8 mouse cellular contexts compared by ENCODE assay signal in genomic region chr16:14940898-14941297, GRCm38 (mm10). TPM values are rescaled to one million over a fixed set of nuclear protein-coding genes. Genes with fewer than 3 reads are reported as not detected.
A peak's percentile ranks its signal among the peaks of the same experiment; 100 is the strongest.
DNase-seq lines count a peak whose midpoint lies in the region; ATAC-seq and TF ChIP-seq lines count a peak whose summit lies in the region.

No protein-coding gene starts in this region.

- H3K27ac ChIP-seq in forebrain, embryonic 14.5 days (ENCODE audit: low read depth, low read length), result no peak overlapping the region
- no peak overlapping the region for H3K27ac ChIP-seq in forebrain, embryonic 10.5 days
- peak overlapping the region; percentile 68 for H3K27ac ChIP-seq in heart, embryonic 15.5 days
- H3K27ac ChIP-seq in midbrain, postnatal 0 days (ENCODE audit: low read depth, low read length), result no peak overlapping the region
- H3K27ac ChIP-seq in neural tube, embryonic 15.5 days (replicated peaks), result no peak overlapping the region

- H3K27me3 ChIP-seq in forebrain, embryonic 14.5 days (replicated peaks; ENCODE audit: control insufficient read depth, insufficient read depth, low read length), result no peaks in the 10 kb centered on the region
- H3K27me3 ChIP-seq in forebrain, embryonic 10.5 days (ENCODE audit: poor library complexity, severe bottlenecking), result no peaks in the 10 kb centered on the region
- peaks cover 5% of the 10 kb centered on the region; the same call in 1 of the 2 replicates for H3K27me3 ChIP-seq in heart, embryonic 15.5 days
- H3K27me3 ChIP-seq in midbrain, postnatal 0 days (ENCODE audit: insufficient read depth, low read length), result no peaks in the 10 kb centered on the region
- H3K27me3 ChIP-seq in neural tube, embryonic 15.5 days (replicated peaks), result no peaks in the 10 kb centered on the region

- H3K4me1 ChIP-seq in forebrain, embryonic 14.5 days (ENCODE audit: control insufficient read depth, insufficient read depth, low read length), result no peaks in the 10 kb centered on the region; the same call in 1 of the 2 replicates
- H3K4me1 ChIP-seq in forebrain, embryonic 10.5 days, result no peaks in the 10 kb centered on the region
- 0 out of 2 replicates have a peak, but pooled peaks cover 3% of the 10 kb centered on the region for H3K4me1 ChIP-seq in heart, embryonic 15.5 days (replicated peaks)
- H3K4me1 ChIP-seq in midbrain, postnatal 0 days (ENCODE audit: insufficient read depth, low read length), result no peaks in the 10 kb centered on the region
- no peaks in the 10 kb centered on the region for H3K4me1 ChIP-seq in neural tube, embryonic 15.5 days

- peak; percentile 71; the same call in 1 of the 2 replicates for ATAC-seq in forebrain, embryonic 14.5 days
- ATAC-seq in heart, embryonic 15.5 days (replicated peaks; ENCODE audit: insufficient number of reproducible peaks, insufficient read depth, low FRiP score, low read depth), result peak; percentile 45; the same call in 1 of the 2 replicates
- ATAC-seq in midbrain, postnatal 0 days (ENCODE audit: low FRiP score), result peak; percentile 39; the same call in 1 of the 2 replicates
- ATAC-seq in neural tube, embryonic 15.5 days (ENCODE audit: low FRiP score), result no peak
- ATAC-seq in erythroblast, adult 5-6 weeks (replicated peaks; ENCODE audit: low FRiP score, poor library complexity, severe bottlenecking), result no peak

- no peak for TF ChIP-seq CTCF in midbrain, postnatal 0 days (IDR thresholded peaks at IDR 0.05)

- no peaks in the 10 kb centered on the region for H3K36me3 ChIP-seq in forebrain, embryonic 14.5 days (ENCODE audit: control insufficient read depth, insufficient read depth, low read length)
- H3K36me3 ChIP-seq in forebrain, embryonic 10.5 days (replicated peaks), result no peaks in the 10 kb centered on the region
- no peaks in the 10 kb centered on the region for H3K36me3 ChIP-seq in heart, embryonic 15.5 days
- no peaks in the 10 kb centered on the region for H3K36me3 ChIP-seq in midbrain, postnatal 0 days (ENCODE audit: insufficient read depth, low read length)
- no peaks in the 10 kb centered on the region for H3K36me3 ChIP-seq in neural tube, embryonic 15.5 days

- no peak overlapping the region for H3K4me3 ChIP-seq in forebrain, embryonic 14.5 days (ENCODE audit: low read depth, low read length)
- H3K4me3 ChIP-seq in forebrain, embryonic 10.5 days, result no peak overlapping the region
- no peak overlapping the region for H3K4me3 ChIP-seq in heart, embryonic 15.5 days
- H3K4me3 ChIP-seq in midbrain, postnatal 0 days (ENCODE audit: low read depth, low read length), result no peak overlapping the region
- no peak overlapping the region for H3K4me3 ChIP-seq in neural tube, embryonic 15.5 days (replicated peaks)

- H3K9ac ChIP-seq in forebrain, embryonic 14.5 days (ENCODE audit: low read length), result no peak overlapping the region
- no peak overlapping the region for H3K9ac ChIP-seq in heart, embryonic 15.5 days
- no peak overlapping the region for H3K9ac ChIP-seq in midbrain, postnatal 0 days (replicated peaks; ENCODE audit: low read length, poor library complexity, severe bottlenecking)
- H3K9ac ChIP-seq in neural tube, embryonic 15.5 days (replicated peaks), result no peak overlapping the region

- WGBS in forebrain, embryonic 14.5 days, result 42% methylated on average over 3 of the region's 3 CpGs
- WGBS in forebrain, embryonic 10.5 days, result 88% methylated on average over 3 of the region's 3 CpGs
- WGBS in heart, embryonic 15.5 days, result 46% methylated on average over 3 of the region's 3 CpGs
- WGBS in midbrain, postnatal 0 days, result 57% methylated on average over 3 of the region's 3 CpGs
- 50% methylated on average over 3 of the region's 3 CpGs for WGBS in neural tube, embryonic 15.5 days

- H3K9me3 ChIP-seq in forebrain, embryonic 14.5 days (replicated peaks; ENCODE audit: control insufficient read depth, low read length), result no peaks in the 10 kb centered on the region
- no peaks in the 10 kb centered on the region for H3K9me3 ChIP-seq in forebrain, embryonic 10.5 days
- no peaks in the 10 kb centered on the region for H3K9me3 ChIP-seq in heart, embryonic 15.5 days (replicated peaks)
- no peaks in the 10 kb centered on the region for H3K9me3 ChIP-seq in midbrain, postnatal 0 days (ENCODE audit: low read length)
- no peaks in the 10 kb centered on the region for H3K9me3 ChIP-seq in neural tube, embryonic 15.5 days (replicated peaks)

- peak; percentile 38 for DNase-seq in forebrain, embryonic 14.5 days (ENCODE audit: low spot score)
- no peak for DNase-seq in forebrain, embryonic 10.5 days (ENCODE audit: extremely low spot score, low spot score)
- peak; percentile 53 for DNase-seq in lung, postnatal 10 days
- no peak for DNase-seq in lung, adult 18-20 months
- peak; percentile 21 for DNase-seq in midbrain, postnatal 0 days (ENCODE audit: low spot score)

- H3K4me2 ChIP-seq in forebrain, embryonic 14.5 days (ENCODE audit: low read length), result no peak overlapping the region
- H3K4me2 ChIP-seq in heart, embryonic 15.5 days, result no peak overlapping the region
- no peak overlapping the region for H3K4me2 ChIP-seq in midbrain, postnatal 0 days (ENCODE audit: low read depth, low read length, poor library complexity, severe bottlenecking)
- no peak overlapping the region for H3K4me2 ChIP-seq in neural tube, embryonic 15.5 days

RNA-seq across cellular contexts. Expression of gene Efcab1, which starts 34.5 kb away (rescaled TPM):
- polyA plus RNA-seq in forebrain, embryonic 14.5 days (2014; fragmentation: Nextera tagmentation; extraction: Ambion mirVana), result 14.6 TPM in 2 replicates
- 9.2 and 10.2 TPM in 2 replicates for polyA plus RNA-seq in forebrain, embryonic 10.5 days (2016; fragmentation: Nextera tagmentation; extraction: Ambion mirVana)
- polyA plus RNA-seq in heart, embryonic 15.5 days (2015; fragmentation: Nextera tagmentation; extraction: Ambion mirVana), result 1.4 and 1.9 TPM in 2 replicates
- total RNA-seq in midbrain, postnatal 0 days (2014; rRNA removed), result 14.9 and 19.7 TPM in 2 replicates
- polyA plus RNA-seq in midbrain, postnatal 0 days (2015; fragmentation: Nextera tagmentation; extraction: Ambion mirVana), result 22.1 and 24.5 TPM in 2 replicates
- polyA plus RNA-seq in neural tube, embryonic 15.5 days (2015; fragmentation: Nextera tagmentation; extraction: Ambion mirVana), result 12.4 and 13.5 TPM in 2 replicates
- not detected in 2 replicates for total RNA-seq in erythroblast, adult 5-6 weeks (2015; ENCODE audit: low replicate concordance)
- total RNA-seq in erythroblast, adult 5-6 weeks (2017; ENCODE audit: low replicate concordance), result 0.26 TPM in 1 of 2 replicates, not detected in the other

Comparison
In these comparisons a context has a peak if more than half of its experiments do, and no peak if none do; other contexts are left out.
1. DNase-seq: peak in forebrain, embryonic 14.5 days (single experiment), lung, postnatal 10 days (single experiment) and midbrain, postnatal 0 days (single experiment); none in forebrain, embryonic 10.5 days (single experiment) and lung, adult 18-20 months (0 of 2).
2. ATAC-seq: peak in forebrain, embryonic 14.5 days (single experiment), heart, embryonic 15.5 days (single experiment) and midbrain, postnatal 0 days (single experiment); none in neural tube, embryonic 15.5 days (single experiment) and erythroblast, adult 5-6 weeks (single experiment).